Mouse (Mus musculus) brain, embryonic 14.5 days (tissue): Measurements from ENCODE around the gene Sgsh.

Experiments used
- CTCF ChIP-seq: fragments of 200-500 bp; IDR thresholded peaks from 2 replicates; pipeline ENCODE4 v1.5.1; 2012; ENCODE audit warnings: inconsistent platforms, mild to moderate bottlenecking, moderate library complexity, borderline replicate concordance; ENCODE audit not compliant: insufficient read depth, insufficient read length; ENCODE audit errors: extremely low read depth
- POLR2A ChIP-seq: fragments of 200-500 bp; IDR thresholded peaks from 2 replicates; pipeline ENCODE4 v1.6.1; 2012; ENCODE audit warnings: mild to moderate bottlenecking, inconsistent platforms, borderline replicate concordance; ENCODE audit not compliant: poor library complexity, insufficient read depth, insufficient read length, severe bottlenecking; ENCODE audit errors: extremely low read depth

DNA sequence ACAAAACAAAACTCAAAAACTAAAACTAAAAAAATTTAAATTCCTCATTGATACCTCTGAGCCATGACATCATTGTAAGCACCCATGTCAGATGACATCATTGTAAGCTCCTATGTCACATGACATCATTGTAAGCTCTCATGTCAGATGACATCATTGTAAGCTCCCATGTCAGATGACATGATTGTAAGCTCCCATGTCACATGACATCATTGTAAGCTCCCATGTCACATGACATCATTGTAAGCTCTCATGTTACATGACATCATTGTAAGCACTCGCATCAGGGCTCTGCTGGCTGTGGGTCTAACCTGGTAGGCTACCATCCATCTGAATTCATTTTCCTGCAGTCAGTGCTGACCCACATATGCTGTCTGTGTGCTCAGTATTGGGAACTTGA, 23.2 kb upstream of the Sgsh start:
- no peak for TF ChIP-seq POLR2A
- TF ChIP-seq CTCF: no peak
